8 mouse cellular contexts compared by ENCODE assay signal in genomic region chr15:96848150-96848549, GRCm38 (mm10).
DNase-seq lines count a peak whose midpoint lies in the region; ATAC-seq and TF ChIP-seq lines count a peak whose summit lies in the region.
"Had no signal": no experiment of that assay in that cellular context is flagged by ENCODE, and none has a peak within 500 bp of the region (broad histone marks: within the 10 kb centered on the region; RNA-seq: fewer than 3 reads in every experiment).

No protein-coding gene starts in this region.

- WGBS in intestine, postnatal 0 days, result 88% methylated on average over 2 of the region's 2 CpGs
- 79% methylated on average over 2 of the region's 2 CpGs for WGBS in intestine, embryonic 15.5 days
- WGBS in intestine, embryonic 16.5 days, result 78% methylated on average over 2 of the region's 2 CpGs

- no peaks in the 10 kb centered on the region for H3K9me3 ChIP-seq in intestine, postnatal 0 days (ENCODE audit: control insufficient read depth)
- H3K9me3 ChIP-seq in intestine, embryonic 15.5 days, result no peaks in the 10 kb centered on the region
- no peaks in the 10 kb centered on the region for H3K9me3 ChIP-seq in ES-Bruce4 (replicated peaks; ENCODE audit: control insufficient read depth, insufficient read depth, low read length, poor library complexity, severe bottlenecking)
- no peaks in the 10 kb centered on the region for H3K9me3 ChIP-seq in intestine, embryonic 16.5 days (ENCODE audit: control insufficient read depth, low read length)
- H3K9me3 ChIP-seq: lung, embryonic 15.5 days had no signal

- no peak for TF ChIP-seq EP300 in ES-Bruce4 (IDR thresholded peaks at IDR 0.05; ENCODE audit: insufficient read depth, low read depth, low read length)

- no peak overlapping the region for H3K4me3 ChIP-seq in intestine, postnatal 0 days (ENCODE audit: low read depth, low read length)
- no peak overlapping the region for H3K4me3 ChIP-seq in intestine, embryonic 15.5 days (replicated peaks)
- no peak overlapping the region for H3K4me3 ChIP-seq in ES-Bruce4 (ENCODE audit: low read depth, low read length)
- no peak overlapping the region for H3K4me3 ChIP-seq in intestine, embryonic 16.5 days (ENCODE audit: low read length)
- H3K4me3 ChIP-seq: lung, embryonic 15.5 days had no signal

- DNase-seq in adipocyte (ENCODE audit: low spot score), result peak; percentile 16
- DNase-seq in layer of hippocampus, adult 9-10 months (ENCODE audit: low spot score), result no peak

- H3K27me3 ChIP-seq in intestine, postnatal 0 days (replicated peaks; ENCODE audit: control insufficient read depth, insufficient read depth, low read length), result no peaks in the 10 kb centered on the region
- no peaks in the 10 kb centered on the region for H3K27me3 ChIP-seq in intestine, embryonic 15.5 days (replicated peaks)
- H3K27me3 ChIP-seq in ES-Bruce4 (ENCODE audit: control insufficient read depth, insufficient read depth, low read length, poor library complexity, severe bottlenecking), result no peaks in the 10 kb centered on the region
- H3K27me3 ChIP-seq in intestine, embryonic 16.5 days (replicated peaks; ENCODE audit: control insufficient read depth, insufficient read depth, low read length), result no peaks in the 10 kb centered on the region
- H3K27me3 ChIP-seq: lung, embryonic 15.5 days had no signal

- H3K27ac ChIP-seq in intestine, postnatal 0 days (ENCODE audit: low read depth, low read length), result no peak overlapping the region
- H3K27ac ChIP-seq in intestine, embryonic 15.5 days, result no peak overlapping the region
- H3K27ac ChIP-seq in ES-Bruce4 (ENCODE audit: insufficient read depth, low read length), result no peak overlapping the region
- no peak overlapping the region for H3K27ac ChIP-seq in intestine, embryonic 16.5 days (ENCODE audit: low read length)
- H3K27ac ChIP-seq: lung, embryonic 15.5 days had no signal

- TF ChIP-seq POLR2A in ES-Bruce4 (IDR thresholded peaks at IDR 0.05; ENCODE audit: insufficient read depth, low read length), result no peak

- TF ChIP-seq CTCF in intestine, postnatal 0 days (IDR thresholded peaks at IDR 0.05; ENCODE audit: low read depth), result peak; percentile 66
- peak; percentile 57 for TF ChIP-seq CTCF in ES-Bruce4 (IDR thresholded peaks at IDR 0.05; ENCODE audit: low read depth, low read length)

- H3K4me2 ChIP-seq in intestine, postnatal 0 days (replicated peaks; ENCODE audit: low read depth), result no peak overlapping the region
- H3K4me2 ChIP-seq in intestine, embryonic 15.5 days (replicated peaks), result no peak overlapping the region
- H3K4me2 ChIP-seq in intestine, embryonic 16.5 days (ENCODE audit: low read depth, low read length), result no peak overlapping the region
- H3K4me2 ChIP-seq: lung, embryonic 15.5 days had no signal

- ATAC-seq in intestine, postnatal 0 days, result no peak
- no peak for ATAC-seq in intestine, embryonic 15.5 days
- ATAC-seq in megakaryocyte, adult 5-6 weeks (ENCODE audit: poor library complexity, severe bottlenecking), result peak; percentile 59
- no peak for ATAC-seq in intestine, embryonic 16.5 days

- H3K36me3 ChIP-seq in intestine, postnatal 0 days (ENCODE audit: control insufficient read depth, insufficient read depth), result no peaks in the 10 kb centered on the region
- no peaks in the 10 kb centered on the region for H3K36me3 ChIP-seq in intestine, embryonic 15.5 days
- no peaks in the 10 kb centered on the region for H3K36me3 ChIP-seq in ES-Bruce4 (ENCODE audit: control insufficient read depth, insufficient read depth, low read length, poor library complexity, severe bottlenecking)
- H3K36me3 ChIP-seq in intestine, embryonic 16.5 days (ENCODE audit: control insufficient read depth, insufficient read depth, low read length), result no peaks in the 10 kb centered on the region
- H3K36me3 ChIP-seq: lung, embryonic 15.5 days had no signal

- H3K4me1 ChIP-seq in intestine, postnatal 0 days (replicated peaks; ENCODE audit: control insufficient read depth, insufficient read depth, low read length), result no peaks in the 10 kb centered on the region
- H3K4me1 ChIP-seq in intestine, embryonic 15.5 days (replicated peaks), result peaks cover 2% of the 10 kb centered on the region; the same call in 1 of the 2 replicates
- H3K4me1 ChIP-seq in ES-Bruce4 (ENCODE audit: control insufficient read depth, insufficient read depth, low read length), result no peaks in the 10 kb centered on the region
- peaks cover 5% of the 10 kb centered on the region for H3K4me1 ChIP-seq in intestine, embryonic 16.5 days (ENCODE audit: control insufficient read depth, insufficient read depth, low read length)

- no peak overlapping the region for H3K9ac ChIP-seq in intestine, postnatal 0 days (ENCODE audit: low read depth, low read length)
- H3K9ac ChIP-seq in intestine, embryonic 15.5 days, result no peak overlapping the region
- no peak overlapping the region for H3K9ac ChIP-seq in ES-Bruce4 (ENCODE audit: low read depth, poor library complexity, severe bottlenecking)
- no peak overlapping the region for H3K9ac ChIP-seq in intestine, embryonic 16.5 days (ENCODE audit: low read depth, low read length)
- H3K9ac ChIP-seq: lung, embryonic 15.5 days had no signal
